Mouse (Mus musculus) thymus, adult 2 months (tissue): ENCODE measurements around the gene Anp32b.

Source experiments
- CTCF ChIP-seq: fragments of 200-500 bp; IDR thresholded peaks from 2 replicates; pipeline ENCODE4 v1.5.1; 2012; ENCODE audit warnings: mild to moderate bottlenecking, control low read depth, low read length, moderate library complexity, borderline replicate concordance; ENCODE audit not compliant: control insufficient read depth, poor library complexity, insufficient read depth; ENCODE audit errors: extremely low read depth
- POLR2A ChIP-seq: fragments of 200-500 bp; IDR thresholded peaks from 2 replicates; pipeline ENCODE4 v1.6.1; 2012; ENCODE audit warnings: mild to moderate bottlenecking, low read length, control low read depth, moderate library complexity; ENCODE audit not compliant: control insufficient read depth, poor library complexity, insufficient read depth; ENCODE audit errors: extremely low read depth

- TF ChIP-seq CTCF (no peak), POLR2A (no peak)
Observed at GRCm38 (mm10) chr4:46404042-46404795, 46.5 kb upstream of the Anp32b start.
